Mouse (Mus musculus) midbrain, embryonic 10.5 days (tissue): ENCODE data around the gene Stox2. TPM values are rescaled to one million over a fixed set of nuclear protein-coding genes. Genes with fewer than 3 reads are reported as not detected.
A peak's percentile ranks its signal among the peaks of the same experiment; 100 is the strongest.

Experiments used
- DNase-seq: peaks from one replicate; pipeline ENCODE4 v3.0.0-alpha.2; 2017; ENCODE audit warnings: low spot score
- H3K27ac ChIP-seq: fragments of 300-500 bp; sonication (generic); replicated peaks from 2 replicates; pipeline ENCODE4 v1.5.1; 2016; ENCODE audit warnings: mild to moderate bottlenecking
- H3K27me3 ChIP-seq: fragments of 300-500 bp; sonication (generic); 2 replicates; pipeline ENCODE4 v1.6.1; 2016; ENCODE audit warnings: low read depth, mild to moderate bottlenecking; ENCODE audit not compliant: poor library complexity, severe bottlenecking
- H3K36me3 ChIP-seq: fragments of 300-500 bp; sonication (generic); 2 replicates; pipeline ENCODE4 v1.6.1; 2016; ENCODE audit warnings: mild to moderate bottlenecking, moderate library complexity
- H3K4me1 ChIP-seq: fragments of 300-500 bp; sonication (generic); 2 replicates; pipeline ENCODE4 v1.6.1; 2016
- H3K4me3 ChIP-seq: fragments of 300-500 bp; sonication (generic); 2 replicates; pipeline ENCODE4 v1.5.1; 2016; ENCODE audit warnings: mild to moderate bottlenecking, moderate library complexity
- H3K9me3 ChIP-seq: fragments of 300-500 bp; sonication (generic); replicated peaks from 2 replicates; pipeline ENCODE4 v1.6.1; 2016; ENCODE audit warnings: mild to moderate bottlenecking
- WGBS: fragments of 180-500 bp; shearing (Covaris S2); methylation state at CpG from one replicate; pipeline ENCODE4 v1.1.7; 2016; 5-methylcytosine and 5-hydroxymethylcytosine counted together
- polyA plus RNA-seq: library from polyadenylated mRNA; unstranded; fragments of >200 nt; fragmentation: Nextera tagmentation; extraction: Ambion mirVana; gene quantifications from 2 replicates; pipeline ENCODE4 v1.2.1, GENCODE M21; 2016

Stox2 gene
- polyA plus RNA-seq, 1 experiment from 2014 or later: 22.2 TPM

- no peak overlapping the region for H3K4me3 ChIP-seq
- peaks cover 34% of the 10 kb centered on the region for H3K4me1 ChIP-seq
- H3K27me3 ChIP-seq: peaks cover 9% of the 10 kb centered on the region
- no peaks in the 10 kb centered on the region for H3K36me3 ChIP-seq
- WGBS: 59% methylated on average over 3 of the region's 3 CpGs
- peak overlapping the region; percentile 46; the same call in 1 of the 2 replicates for H3K27ac ChIP-seq
- DNase-seq: no peak
- no peaks in the 10 kb centered on the region for H3K9me3 ChIP-seq
These were observed 107.4 kb downstream of the Stox2 start for GRCm38 (mm10) chr8:47338691-47339323.

- Histone ChIP-seq H3K36me3 (no peaks in the 10 kb centered on the region), H3K4me3 (no peak overlapping the region), H3K27me3 (no peaks in the 10 kb centered on the region), H3K4me1 (peaks cover 39% of the 10 kb centered on the region), H3K9me3 (no peaks in the 10 kb centered on the region), H3K27ac (no peak overlapping the region)
- 93% methylated on average over 12 of the region's 12 CpGs for WGBS
- DNase-seq: no peak
These were observed 109.7 kb downstream of the Stox2 start for GRCm38 (mm10) chr8:47336433-47336832.

- H3K27ac ChIP-seq: no peak overlapping the region
- no peak overlapping the region for H3K4me3 ChIP-seq
- no peak for DNase-seq
- no peaks in the 10 kb centered on the region for H3K27me3 ChIP-seq
- no peaks in the 10 kb centered on the region for H3K9me3 ChIP-seq
- H3K4me1 ChIP-seq: peaks cover 39% of the 10 kb centered on the region
- no peaks in the 10 kb centered on the region for H3K36me3 ChIP-seq
- 95% methylated on average over 4 of the region's 4 CpGs for WGBS
These were observed 110.2 kb downstream of the Stox2 start for GRCm38 (mm10) chr8:47335940-47336339.

- Histone ChIP-seq H3K4me3 (peak overlapping the region; percentile 38; the same call in 1 of the 2 replicates), H3K4me1 (peaks cover 25% of the 10 kb centered on the region), H3K36me3 (no peaks in the 10 kb centered on the region), H3K27me3 (no peaks in the 10 kb centered on the region), H3K9me3 (no peaks in the 10 kb centered on the region), H3K27ac (peak overlapping the region; percentile 83)
- 69% methylated on average over 9 of the region's 9 CpGs for WGBS
- DNase-seq: peak; percentile 62
These were observed 111.9 kb downstream of the Stox2 start for GRCm38 (mm10) chr8:47334223-47334757.

GRCm38 (mm10) chr8:47332941-47333340 is 113.2 kb downstream of the Stox2 start:
- Histone ChIP-seq H3K36me3 (no peaks in the 10 kb centered on the region), H3K4me1 (peaks cover 16% of the 10 kb centered on the region), H3K27me3 (no peaks in the 10 kb centered on the region), H3K9me3 (no peaks in the 10 kb centered on the region), H3K4me3 (no peak overlapping the region), H3K27ac (no peak overlapping the region)
- 72% methylated on average over 1 of the region's 1 CpGs for WGBS
- DNase-seq: no peak

- no peak overlapping the region for H3K4me3 ChIP-seq
- no peaks in the 10 kb centered on the region for H3K27me3 ChIP-seq
- no peaks in the 10 kb centered on the region for H3K9me3 ChIP-seq
- H3K4me1 ChIP-seq: peaks cover 16% of the 10 kb centered on the region
- DNase-seq: no peak
- 87% methylated on average over 5 of the region's 5 CpGs for WGBS
- no peaks in the 10 kb centered on the region for H3K36me3 ChIP-seq
- no peak overlapping the region for H3K27ac ChIP-seq
These were observed 115.2 kb downstream of the Stox2 start for GRCm38 (mm10) chr8:47330982-47331381.

GRCm38 (mm10) chr8:47326348-47326747 is 119.8 kb downstream of the Stox2 start:
- Histone ChIP-seq H3K4me3 (no peak overlapping the region), H3K9me3 (no peaks in the 10 kb centered on the region), H3K36me3 (no peaks in the 10 kb centered on the region), H3K27ac (no peak overlapping the region), H3K4me1 (peaks cover 32% of the 10 kb centered on the region), H3K27me3 (no peaks in the 10 kb centered on the region)
- DNase-seq: no peak
- 93% methylated on average over 8 of the region's 8 CpGs for WGBS

- H3K36me3 ChIP-seq: no peaks in the 10 kb centered on the region
- DNase-seq: no peak
- H3K4me1 ChIP-seq: peaks cover 47% of the 10 kb centered on the region
- WGBS: 34% methylated on average over 16 of the region's 16 CpGs
- H3K27ac ChIP-seq: peak overlapping the region; percentile 33; the same call in 1 of the 2 replicates
- 0 out of 2 replicates have a peak overlapping the region, but pooled peaks have one; percentile 7 for H3K4me3 ChIP-seq
- H3K27me3 ChIP-seq: no peaks in the 10 kb centered on the region
- H3K9me3 ChIP-seq: no peaks in the 10 kb centered on the region
These were observed 121.9 kb downstream of the Stox2 start for GRCm38 (mm10) chr8:47324117-47324820.

- DNase-seq: no peak
- WGBS: 10% methylated on average over 5 of the region's 5 CpGs
- H3K9me3 ChIP-seq: no peaks in the 10 kb centered on the region
- peaks cover 4% of the 10 kb centered on the region; the same call in 1 of the 2 replicates for H3K27me3 ChIP-seq
- peaks cover 47% of the 10 kb centered on the region for H3K4me1 ChIP-seq
- H3K27ac ChIP-seq: peak overlapping the region; percentile 25
- H3K4me3 ChIP-seq: no peak overlapping the region
- H3K36me3 ChIP-seq: no peaks in the 10 kb centered on the region
These were observed 124.9 kb downstream of the Stox2 start for GRCm38 (mm10) chr8:47321282-47321681.

- Histone ChIP-seq H3K27me3 (peaks cover 4% of the 10 kb centered on the region; the same call in 1 of the 2 replicates), H3K9me3 (no peaks in the 10 kb centered on the region), H3K4me3 (no peak overlapping the region), H3K27ac (peak overlapping the region; percentile 25; the same call in 1 of the 2 replicates), H3K4me1 (peaks cover 47% of the 10 kb centered on the region), H3K36me3 (no peaks in the 10 kb centered on the region)
- 3% methylated on average over 2 of the region's 2 CpGs for WGBS
- DNase-seq: no peak
These were observed 125.5 kb downstream of the Stox2 start for GRCm38 (mm10) chr8:47320707-47321106.

- Histone ChIP-seq H3K4me3 (no peak overlapping the region), H3K4me1 (peaks cover 36% of the 10 kb centered on the region), H3K9me3 (no peaks in the 10 kb centered on the region), H3K27me3 (peaks cover 4% of the 10 kb centered on the region; the same call in 1 of the 2 replicates), H3K27ac (no peak overlapping the region), H3K36me3 (no peaks in the 10 kb centered on the region)
- 90% methylated on average over 3 of the region's 3 CpGs for WGBS
- no peak for DNase-seq
These were observed 127.7 kb downstream of the Stox2 start for GRCm38 (mm10) chr8:47318468-47318867.

- no peaks in the 10 kb centered on the region for H3K4me1 ChIP-seq
- H3K27ac ChIP-seq: no peak overlapping the region
- WGBS: 91% methylated on average over 6 of the region's 6 CpGs
- no peak for DNase-seq
- H3K9me3 ChIP-seq: 0 out of 2 replicates have a peak, but pooled peaks cover 3% of the 10 kb centered on the region
- no peaks in the 10 kb centered on the region for H3K27me3 ChIP-seq
- no peak overlapping the region for H3K4me3 ChIP-seq
- no peaks in the 10 kb centered on the region for H3K36me3 ChIP-seq
These were observed 138.0 kb downstream of the Stox2 start for GRCm38 (mm10) chr8:47308176-47308575.

- H3K9me3 ChIP-seq: no peaks in the 10 kb centered on the region
- H3K27me3 ChIP-seq: no peaks in the 10 kb centered on the region
- H3K36me3 ChIP-seq: no peaks in the 10 kb centered on the region
- H3K4me3 ChIP-seq: no peak overlapping the region
- no peaks in the 10 kb centered on the region for H3K4me1 ChIP-seq
- WGBS: 77% methylated on average over 5 of the region's 5 CpGs
- no peak overlapping the region for H3K27ac ChIP-seq
- DNase-seq: no peak
These were observed 139.8 kb downstream of the Stox2 start for GRCm38 (mm10) chr8:47306372-47306771.
